Mouse (Mus musculus) liver, embryonic 11.5 days (tissue): Measurements from ENCODE around the gene Ralgapa2. TPM values are rescaled to one million over a fixed set of nuclear protein-coding genes. Genes with fewer than 3 reads are reported as not detected.

Experiments used
- ATAC-seq: fragments of 200-750 bp; cut with Nextera tagmentation; replicated peaks from 2 replicates; pipeline ENCODE4 v1.8.0; 2017; ENCODE audit warnings: moderate number of reproducible peaks, mild to moderate bottlenecking, moderate TSS enrichment, moderate library complexity; ENCODE audit not compliant: low FRiP score
- DNase-seq: peaks from one replicate; pipeline ENCODE4 v3.0.0-alpha.2; 2017; ENCODE audit warnings: low spot score
- H3K27ac ChIP-seq: fragments of 300-500 bp; sonication (generic); 2 replicates; pipeline ENCODE4 v1.5.1; 2014; ENCODE audit warnings: mild to moderate bottlenecking, low read depth, low read length, control low read depth
- H3K27me3 ChIP-seq: fragments of 300-500 bp; sonication (generic); replicated peaks from 2 replicates; pipeline ENCODE4 v1.6.1; 2014; ENCODE audit warnings: low read length, mixed read lengths; ENCODE audit not compliant: control insufficient read depth, insufficient read depth
- H3K36me3 ChIP-seq: fragments of 300-500 bp; sonication (generic); 2 replicates; pipeline ENCODE4 v1.6.1; 2014; ENCODE audit warnings: mild to moderate bottlenecking, low read length, moderate library complexity, mixed read lengths; ENCODE audit not compliant: control insufficient read depth, insufficient read depth
- H3K4me1 ChIP-seq: fragments of 300-500 bp; sonication (generic); replicated peaks from 2 replicates; pipeline ENCODE4 v1.6.1; 2014; ENCODE audit warnings: low read length, mixed read lengths; ENCODE audit not compliant: control insufficient read depth, insufficient read depth
- H3K4me2 ChIP-seq: fragments of 300-500 bp; sonication (generic); 2 replicates; pipeline ENCODE4 v1.6.1; 2014; ENCODE audit warnings: mild to moderate bottlenecking, control low read depth, moderate library complexity
- H3K4me3 ChIP-seq: fragments of 300-500 bp; sonication (generic); 2 replicates; pipeline ENCODE4 v1.5.1; 2014; ENCODE audit warnings: low read depth, low read length, control low read depth
- H3K9ac ChIP-seq: fragments of 300-500 bp; sonication (generic); 2 replicates; pipeline ENCODE4 v1.6.1; 2014; ENCODE audit warnings: low read depth, low read length, control low read depth
- H3K9me3 ChIP-seq: fragments of 300-500 bp; sonication (generic); 2 replicates; pipeline ENCODE4 v1.6.1; 2016; ENCODE audit warnings: low read length, inconsistent platforms, mixed read lengths; ENCODE audit not compliant: control insufficient read depth
- WGBS: fragments of 180-500 bp; shearing (Covaris S2); extraction: QIAGEN DNeasy Blood & Tissue Kit; methylation state at CpG from one replicate; pipeline ENCODE4 v1.1.7; 2014; 5-methylcytosine and 5-hydroxymethylcytosine counted together
- polyA plus RNA-seq: library from polyadenylated mRNA; unstranded; fragments of >200 nt; fragmentation: Nextera tagmentation; extraction: Ambion mirVana; gene quantifications from 2 replicates; pipeline ENCODE4 v1.2.1, GENCODE M21; 2014

Gene Ralgapa2
- polyA plus RNA-seq, 1 experiment from 2014 or later: 13.0 TPM

- H3K4me2 ChIP-seq: no peak overlapping the region
- H3K27me3 ChIP-seq: no peaks in the 10 kb centered on the region
- H3K4me3 ChIP-seq: no peak overlapping the region
- no peak overlapping the region for H3K27ac ChIP-seq
- H3K4me1 ChIP-seq: 0 out of 2 replicates have a peak, but pooled peaks cover 2% of the 10 kb centered on the region
- ATAC-seq: no peak
- DNase-seq: no peak
- 76% methylated on average over 5 of the region's 5 CpGs for WGBS
- H3K36me3 ChIP-seq: no peaks in the 10 kb centered on the region
- no peaks in the 10 kb centered on the region for H3K9me3 ChIP-seq
- H3K9ac ChIP-seq: no peak overlapping the region
Measured at GRCm38 (mm10) chr2:146278381-146278780, 233.8 kb downstream of the Ralgapa2 start.

- Histone ChIP-seq H3K9me3 (no peaks in the 10 kb centered on the region), H3K36me3 (no peaks in the 10 kb centered on the region), H3K4me3 (no peak overlapping the region), H3K4me2 (no peak overlapping the region), H3K27ac (no peak overlapping the region), H3K27me3 (no peaks in the 10 kb centered on the region), H3K4me1 (no peaks in the 10 kb centered on the region), H3K9ac (no peak overlapping the region)
- 76% methylated on average over 3 of the region's 3 CpGs for WGBS
- no peak for DNase-seq
- no peak for ATAC-seq
Measured at GRCm38 (mm10) chr2:146266539-146266938, 245.6 kb downstream of the Ralgapa2 start.

- no peak overlapping the region for H3K9ac ChIP-seq
- no peak overlapping the region for H3K4me2 ChIP-seq
- no peaks in the 10 kb centered on the region for H3K27me3 ChIP-seq
- no peak overlapping the region for H3K27ac ChIP-seq
- no peak overlapping the region for H3K4me3 ChIP-seq
- WGBS: 77% methylated on average over 4 of the region's 4 CpGs
- ATAC-seq: no peak
- no peaks in the 10 kb centered on the region for H3K36me3 ChIP-seq
- no peak for DNase-seq
- no peaks in the 10 kb centered on the region for H3K9me3 ChIP-seq
- no peaks in the 10 kb centered on the region for H3K4me1 ChIP-seq
Measured at GRCm38 (mm10) chr2:146265045-146265444, 247.1 kb downstream of the Ralgapa2 start.

- Histone ChIP-seq H3K4me2 (no peak overlapping the region), H3K9ac (no peak overlapping the region), H3K4me1 (peaks cover 4% of the 10 kb centered on the region; the same call in 1 of the 2 replicates), H3K27ac (no peak overlapping the region), H3K4me3 (no peak overlapping the region), H3K9me3 (no peaks in the 10 kb centered on the region), H3K27me3 (no peaks in the 10 kb centered on the region), H3K36me3 (no peaks in the 10 kb centered on the region)
- DNase-seq (no peak), ATAC-seq (no peak)
Measured at GRCm38 (mm10) chr2:146262966-146263365, 249.2 kb downstream of the Ralgapa2 start.

- Histone ChIP-seq H3K36me3 (no peaks in the 10 kb centered on the region), H3K27me3 (no peaks in the 10 kb centered on the region), H3K4me2 (no peak overlapping the region), H3K4me3 (no peak overlapping the region), H3K4me1 (peaks cover 4% of the 10 kb centered on the region; the same call in 1 of the 2 replicates), H3K9ac (no peak overlapping the region), H3K27ac (no peak overlapping the region), H3K9me3 (no peaks in the 10 kb centered on the region)
- DNase-seq (no peak), ATAC-seq (no peak)
- 62% methylated on average over 10 of the region's 10 CpGs for WGBS
Measured at GRCm38 (mm10) chr2:146262215-146262614, 249.9 kb downstream of the Ralgapa2 start.

- 87% methylated on average over 4 of the region's 4 CpGs for WGBS
- Histone ChIP-seq H3K4me1 (peaks cover 4% of the 10 kb centered on the region; the same call in 1 of the 2 replicates), H3K27me3 (no peaks in the 10 kb centered on the region), H3K4me2 (no peak overlapping the region), H3K36me3 (no peaks in the 10 kb centered on the region), H3K9me3 (no peaks in the 10 kb centered on the region), H3K9ac (no peak overlapping the region), H3K27ac (no peak overlapping the region), H3K4me3 (no peak overlapping the region)
- no peak for ATAC-seq
- DNase-seq: no peak
Measured at GRCm38 (mm10) chr2:146261146-146261545, 251.0 kb downstream of the Ralgapa2 start.

- Histone ChIP-seq H3K27me3 (no peaks in the 10 kb centered on the region), H3K27ac (no peak overlapping the region), H3K9ac (no peak overlapping the region), H3K36me3 (no peaks in the 10 kb centered on the region), H3K4me1 (peaks cover 4% of the 10 kb centered on the region; the same call in 1 of the 2 replicates), H3K4me3 (no peak overlapping the region), H3K9me3 (no peaks in the 10 kb centered on the region), H3K4me2 (no peak overlapping the region)
- DNase-seq (no peak), ATAC-seq (no peak)
- 63% methylated on average over 18 of the region's 18 CpGs for whole genome bisulfite sequencing
Measured at GRCm38 (mm10) chr2:146259787-146260560, 252.2 kb downstream of the Ralgapa2 start.

- Histone ChIP-seq H3K9ac (no peak overlapping the region), H3K4me3 (no peak overlapping the region), H3K4me1 (peaks cover 4% of the 10 kb centered on the region; the same call in 1 of the 2 replicates), H3K4me2 (no peak overlapping the region), H3K27me3 (no peaks in the 10 kb centered on the region), H3K9me3 (no peaks in the 10 kb centered on the region), H3K27ac (no peak overlapping the region), H3K36me3 (no peaks in the 10 kb centered on the region)
- DNase-seq: no peak
- 39% methylated on average over 10 of the region's 10 CpGs for WGBS
- no peak; the same call in 1 of the 2 replicates for ATAC-seq
Measured at GRCm38 (mm10) chr2:146258736-146259469, 253.2 kb downstream of the Ralgapa2 start.
